Mouse (Mus musculus): ENCODE results near the gene Krt25.

Krt25 gene

GRCm38 (mm10) chr11:99279986-99280385 is 42.8 kb downstream of the Krt25 start:
- DNase-seq (ENCODE audit: low spot score in 2 of 2): no peak

GRCm38 (mm10) chr11:99276786-99277185 is 46.0 kb downstream of the Krt25 start:
- DNase-seq (ENCODE audit: low spot score in 2 of 2): no peak

GRCm38 (mm10) chr11:99275624-99276023 is 47.1 kb downstream of the Krt25 start:
- no peak for DNase-seq (ENCODE audit: low spot score in 2 of 2)

GRCm38 (mm10) chr11:99272721-99273120 is 50.0 kb downstream of the Krt25 start:
- DNase-seq (ENCODE audit: low spot score in 2 of 2): no peak

GRCm38 (mm10) chr11:99269192-99269591 is 53.6 kb downstream of the Krt25 start:
- DNase-seq (ENCODE audit: low spot score in 2 of 2): no peak

- no peak for DNase-seq (ENCODE audit: low spot score in 2 of 2)
These were observed 57.0 kb downstream of the Krt25 start for GRCm38 (mm10) chr11:99265796-99266195.

All from frontal cortex, postnatal 10 days (tissue).